Mouse (Mus musculus): Measurements from ENCODE around the gene Akna.

Gene Akna

GRCm38 (mm10) chr4:63319566-63319965, 83.6 kb downstream of the Akna start:
- peak; percentile 68 for DNase-seq (ENCODE audit: low read depth, low spot score)
